Mouse (Mus musculus) hindbrain, embryonic 16.5 days (tissue): Measurements from ENCODE around the gene Hes2. TPM values are rescaled to one million over a fixed set of nuclear protein-coding genes. Genes with fewer than 3 reads are reported as not detected.
A peak's percentile ranks its signal among the peaks of the same experiment; 100 is the strongest.

ENCODE experiments used
- ATAC-seq: fragments of 200-750 bp; cut with Nextera tagmentation; 2 replicates; pipeline ENCODE4 v1.8.0; 2017; ENCODE audit warnings: moderate TSS enrichment, moderate library complexity
- H3K27ac ChIP-seq: fragments of 300-500 bp; sonication (generic); 2 replicates; pipeline ENCODE4 v1.5.1; 2014; ENCODE audit warnings: low read depth, mild to moderate bottlenecking, control low read depth, low read length, moderate library complexity
- H3K27me3 ChIP-seq: fragments of 300-500 bp; sonication (generic); replicated peaks from 2 replicates; pipeline ENCODE4 v1.6.1; 2014; ENCODE audit warnings: low read length; ENCODE audit not compliant: control insufficient read depth, insufficient read depth
- H3K36me3 ChIP-seq: fragments of 300-500 bp; sonication (generic); 2 replicates; pipeline ENCODE4 v1.6.1; 2014; ENCODE audit warnings: mild to moderate bottlenecking, low read length, moderate library complexity, mixed read lengths; ENCODE audit not compliant: control insufficient read depth, insufficient read depth
- H3K4me1 ChIP-seq: fragments of 300-500 bp; sonication (generic); 2 replicates; pipeline ENCODE4 v1.6.1; 2014; ENCODE audit warnings: low read depth, low read length; ENCODE audit not compliant: control insufficient read depth, insufficient read depth
- H3K4me2 ChIP-seq: fragments of 300-500 bp; sonication (generic); 2 replicates; pipeline ENCODE4 v1.6.1; 2014; ENCODE audit warnings: mild to moderate bottlenecking, low read length, control low read depth, moderate library complexity
- H3K4me3 ChIP-seq: fragments of 300-500 bp; sonication (generic); 2 replicates; pipeline ENCODE4 v1.5.1; 2014; ENCODE audit warnings: mild to moderate bottlenecking, low read length, control low read depth, moderate library complexity
- H3K9ac ChIP-seq: fragments of 300-500 bp; sonication (generic); 2 replicates; pipeline ENCODE4 v1.6.1; 2014; ENCODE audit warnings: low read depth, mild to moderate bottlenecking, control low read depth, low read length, moderate library complexity
- H3K9me3 ChIP-seq: fragments of 300-500 bp; sonication (generic); 2 replicates; pipeline ENCODE4 v1.6.1; 2014; ENCODE audit warnings: mild to moderate bottlenecking, low read length, moderate library complexity; ENCODE audit not compliant: control insufficient read depth
- WGBS: fragments of 180-500 bp; shearing (Covaris S2); extraction: QIAGEN DNeasy Blood & Tissue Kit; methylation state at CpG from one replicate; pipeline ENCODE4 v1.1.7; 2014; 5-methylcytosine and 5-hydroxymethylcytosine counted together
- polyA plus RNA-seq: library from polyadenylated mRNA; unstranded; fragments of >200 nt; fragmentation: Nextera tagmentation; extraction: Ambion mirVana; gene quantifications from 2 replicates; pipeline ENCODE4 v1.2.1, GENCODE M21; 2015

Hes2 gene
- polyA plus RNA-seq, 1 experiment from 2014 or later = not detected

- Histone ChIP-seq H3K27ac (peak within 1 kb of the TSS; percentile 78), H3K27me3 (0 out of 2 replicates have a peak, but pooled peaks cover 3% of the 10 kb centered on the region), H3K4me1 (peaks cover 17% of the 10 kb centered on the region), H3K36me3 (no peaks in the 10 kb centered on the region), H3K4me3 (peak within 1 kb of the TSS; percentile 77), H3K4me2 (peak within 1 kb of the TSS; percentile 91), H3K9ac (peak within 1 kb of the TSS; percentile 84), H3K9me3 (no peaks in the 10 kb centered on the region)
- under 1% methylated on average over 55 of the region's 108 CpGs for WGBS
- ATAC-seq = peak; percentile 95
Measured at GRCm38 (mm10) chr4:152177537-152178343, 19.1 kb downstream of the Hes2 start, which contains the start of gene Acot7. Gene Acot7 (plus strand): TSS chr4:152178134.

GRCm38 (mm10) chr4:152178344-152178864 lies 19.7 kb downstream of the Hes2 start:
- Histone ChIP-seq H3K27me3 (0 out of 2 replicates have a peak, but pooled peaks cover 3% of the 10 kb centered on the region), H3K4me2 (peak overlapping the region; percentile 91), H3K4me1 (peaks cover 17% of the 10 kb centered on the region), H3K9ac (peak overlapping the region; percentile 84), H3K27ac (peak overlapping the region; percentile 78), H3K9me3 (no peaks in the 10 kb centered on the region), H3K36me3 (no peaks in the 10 kb centered on the region), H3K4me3 (peak overlapping the region; percentile 77)
- WGBS = 0% methylated on average over 35 of the region's 35 CpGs
- ATAC-seq = peak; percentile 69

GRCm38 (mm10) chr4:152178916-152179705 lies 20.4 kb downstream of the Hes2 start:
- ATAC-seq = no peak
- Histone ChIP-seq H3K36me3 (no peaks in the 10 kb centered on the region), H3K4me1 (peaks cover 17% of the 10 kb centered on the region), H3K4me2 (peak overlapping the region; percentile 91), H3K9me3 (no peaks in the 10 kb centered on the region), H3K27me3 (0 out of 2 replicates have a peak, but pooled peaks cover 3% of the 10 kb centered on the region), H3K27ac (peak overlapping the region; percentile 78), H3K9ac (peak overlapping the region; percentile 84), H3K4me3 (peak overlapping the region; percentile 77)
- WGBS = 21% methylated on average over 16 of the region's 16 CpGs

- H3K27ac ChIP-seq = no peak overlapping the region
- peak overlapping the region; percentile 77 for H3K4me3 ChIP-seq
- H3K27me3 ChIP-seq = no peaks in the 10 kb centered on the region
- no peaks in the 10 kb centered on the region for H3K36me3 ChIP-seq
- no peak overlapping the region for H3K9ac ChIP-seq
- peak overlapping the region; percentile 91 for H3K4me2 ChIP-seq
- 87% methylated on average over 16 of the region's 16 CpGs for WGBS
- ATAC-seq = no peak
- H3K4me1 ChIP-seq = peaks cover 19% of the 10 kb centered on the region
- no peaks in the 10 kb centered on the region for H3K9me3 ChIP-seq
Measured at GRCm38 (mm10) chr4:152179946-152180660, 21.4 kb downstream of the Hes2 start.

- ATAC-seq = no peak
- H3K4me3 ChIP-seq = no peak overlapping the region
- 89% methylated on average over 10 of the region's 10 CpGs for WGBS
- H3K9me3 ChIP-seq = no peaks in the 10 kb centered on the region
- H3K27me3 ChIP-seq = no peaks in the 10 kb centered on the region
- peaks cover 36% of the 10 kb centered on the region for H3K4me1 ChIP-seq
- H3K9ac ChIP-seq = no peak overlapping the region
- H3K36me3 ChIP-seq = no peaks in the 10 kb centered on the region
- no peak overlapping the region for H3K4me2 ChIP-seq
- H3K27ac ChIP-seq = no peak overlapping the region
Measured at GRCm38 (mm10) chr4:152182205-152182604, 23.5 kb downstream of the Hes2 start.

- 49% methylated on average over 7 of the region's 7 CpGs for WGBS
- ATAC-seq = no peak
- Histone ChIP-seq H3K36me3 (no peaks in the 10 kb centered on the region), H3K4me3 (no peak overlapping the region), H3K4me1 (peaks cover 30% of the 10 kb centered on the region), H3K4me2 (no peak overlapping the region), H3K9me3 (no peaks in the 10 kb centered on the region), H3K27me3 (no peaks in the 10 kb centered on the region), H3K9ac (no peak overlapping the region), H3K27ac (peak overlapping the region; percentile 77; the same call in 1 of the 2 replicates)
Measured at GRCm38 (mm10) chr4:152184353-152185035, 25.8 kb downstream of the Hes2 start.

- peaks cover 24% of the 10 kb centered on the region for H3K4me1 ChIP-seq
- no peaks in the 10 kb centered on the region for H3K36me3 ChIP-seq
- H3K4me3 ChIP-seq = no peak overlapping the region
- H3K4me2 ChIP-seq = peak overlapping the region; percentile 47
- peak overlapping the region; percentile 77 for H3K27ac ChIP-seq
- H3K9me3 ChIP-seq = no peaks in the 10 kb centered on the region
- no peak overlapping the region; the same call in 1 of the 2 replicates for H3K9ac ChIP-seq
- WGBS = 3% methylated on average over 3 of the region's 3 CpGs
- no peaks in the 10 kb centered on the region for H3K27me3 ChIP-seq
- ATAC-seq = peak; percentile 24; the same call in 1 of the 2 replicates
Measured at GRCm38 (mm10) chr4:152185137-152185509, 26.5 kb downstream of the Hes2 start.

GRCm38 (mm10) chr4:152185510-152186204 lies 27.0 kb downstream of the Hes2 start:
- Histone ChIP-seq H3K36me3 (no peaks in the 10 kb centered on the region), H3K27me3 (no peaks in the 10 kb centered on the region), H3K9ac (peak overlapping the region; percentile 44), H3K4me2 (peak overlapping the region; percentile 47), H3K9me3 (no peaks in the 10 kb centered on the region), H3K4me1 (peaks cover 20% of the 10 kb centered on the region), H3K4me3 (peak overlapping the region; percentile 16; the same call in 1 of the 2 replicates), H3K27ac (peak overlapping the region; percentile 77)
- peak; percentile 80 for ATAC-seq
- 8% methylated on average over 18 of the region's 19 CpGs for WGBS
